Mouse (Mus musculus) adrenal gland, postnatal 36 days (tissue): Measurements from ENCODE around the gene Tigit. TPM values are rescaled to one million over a fixed set of nuclear protein-coding genes. Genes with fewer than 3 reads are reported as not detected.
A peak's percentile ranks its signal among the peaks of the same experiment; 100 is the strongest.

Source experiments
- DNase-seq, 2 experiments: peaks; one replicate each; pipeline ENCODE4 v3.0.0; 2021; ENCODE audit warnings: mixed read lengths in 1 of 2
- long read RNA-seq, 2 experiments: library from polyadenylated mRNA; stranded (forward); transcript quantifications; one replicate each; pipeline ENCODE4 v2.0.0; 2021; ENCODE audit warnings: borderline sequencing depth in 2 of 2
- total RNA-seq, 2 experiments: library from RNA; stranded (reverse); gene quantifications; 2 replicates each; pipeline ENCODE4 v1.2.3; 2021

Tigit gene
- not detected for total RNA-seq
- long read RNA-seq, experiment 1, result 0 reads
- long read RNA-seq, experiment 2, result 0 reads

DNA sequence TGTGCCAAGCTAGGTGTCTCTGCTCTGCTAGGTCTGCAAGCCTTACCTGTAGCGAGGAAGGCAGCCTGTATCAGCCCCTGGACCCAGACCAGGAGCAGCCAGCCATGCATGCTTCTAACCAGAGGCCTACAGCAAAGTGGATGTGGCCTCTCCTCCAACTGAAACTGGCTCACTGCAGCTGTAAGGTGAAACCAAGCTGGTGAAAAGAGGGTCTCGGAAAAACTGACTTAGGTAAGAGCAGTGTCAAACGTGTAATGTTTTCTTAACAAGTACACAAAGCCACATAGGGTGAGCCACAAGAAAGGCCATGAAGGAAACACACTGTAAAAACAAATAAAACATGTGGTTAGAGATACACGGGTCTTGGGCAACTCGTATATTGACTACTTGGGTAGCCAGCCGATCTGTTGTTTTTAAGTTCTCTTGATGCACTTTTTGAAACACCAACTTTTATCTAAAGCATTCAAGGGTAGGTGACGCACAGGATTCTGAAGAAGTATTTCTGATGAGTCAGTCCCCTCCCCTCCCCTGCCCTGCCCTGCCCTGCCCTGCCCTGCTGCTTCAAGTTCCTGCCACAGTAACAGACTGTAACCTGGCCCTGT is at the start of gene Tigit:
TSS of gene Tigit (minus strand) at position 169 of the 602 bp plus-strand sequence.
- DNase-seq, result peak; percentile 11 to 35

DNA sequence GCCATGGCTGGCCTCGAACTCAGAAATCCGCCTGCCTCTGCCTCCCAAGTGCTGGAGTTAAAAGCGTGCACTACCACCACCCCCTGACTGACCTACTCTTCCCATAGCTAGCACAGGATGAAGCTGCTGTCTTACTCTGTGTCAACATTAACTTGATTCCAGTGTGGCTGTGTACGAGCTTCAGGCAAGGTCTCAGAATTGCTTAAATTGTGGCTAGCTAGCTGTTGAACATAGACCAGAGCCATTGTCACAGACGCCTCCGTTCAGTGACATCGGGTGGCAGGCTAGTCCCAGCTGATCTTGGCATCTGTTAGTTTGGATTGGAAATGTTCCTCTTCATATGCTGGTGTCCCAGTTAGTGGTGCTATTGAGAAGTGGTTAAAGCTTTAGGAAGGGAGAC is 47.4 kb upstream of the Tigit start:
- no peak for DNase-seq

DNA sequence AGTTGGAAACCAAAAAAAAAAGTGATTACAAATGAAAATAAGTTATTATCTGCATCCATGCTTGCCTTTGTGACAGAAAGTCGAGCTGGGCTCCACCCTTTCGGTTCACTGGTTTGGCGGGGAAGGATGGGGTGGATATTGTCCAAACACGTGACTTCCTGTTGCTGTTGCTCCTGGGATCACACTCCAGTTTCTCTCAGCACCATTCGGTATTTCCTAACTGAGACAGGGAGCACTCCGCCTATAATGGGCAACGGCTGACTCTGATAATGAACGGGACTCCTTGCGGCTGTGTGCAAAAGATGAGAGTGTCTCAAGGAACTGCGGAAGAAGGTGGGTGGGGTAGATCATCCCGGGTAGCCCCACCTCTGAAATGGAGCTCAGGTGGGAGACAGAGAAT is 46.7 kb upstream of the Tigit start:
- no peak for DNase-seq

DNA sequence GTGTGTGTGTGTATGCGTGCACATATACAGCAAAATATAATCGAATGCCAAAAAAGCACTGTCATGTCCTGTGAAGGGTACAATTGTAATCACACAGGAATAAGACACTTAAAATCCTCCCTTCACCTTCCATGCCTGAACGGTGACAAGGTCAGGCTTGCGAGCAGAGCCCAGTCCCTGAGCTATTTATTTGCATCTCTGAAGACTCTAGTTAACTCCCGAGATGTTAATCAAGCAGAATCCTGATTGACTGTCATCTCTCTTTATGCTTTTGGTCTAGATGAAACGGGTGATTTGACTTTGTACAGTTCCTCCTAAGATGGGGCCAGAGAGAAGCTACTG is 46.2 kb upstream of the Tigit start:
- DNase-seq, result no peak

DNA sequence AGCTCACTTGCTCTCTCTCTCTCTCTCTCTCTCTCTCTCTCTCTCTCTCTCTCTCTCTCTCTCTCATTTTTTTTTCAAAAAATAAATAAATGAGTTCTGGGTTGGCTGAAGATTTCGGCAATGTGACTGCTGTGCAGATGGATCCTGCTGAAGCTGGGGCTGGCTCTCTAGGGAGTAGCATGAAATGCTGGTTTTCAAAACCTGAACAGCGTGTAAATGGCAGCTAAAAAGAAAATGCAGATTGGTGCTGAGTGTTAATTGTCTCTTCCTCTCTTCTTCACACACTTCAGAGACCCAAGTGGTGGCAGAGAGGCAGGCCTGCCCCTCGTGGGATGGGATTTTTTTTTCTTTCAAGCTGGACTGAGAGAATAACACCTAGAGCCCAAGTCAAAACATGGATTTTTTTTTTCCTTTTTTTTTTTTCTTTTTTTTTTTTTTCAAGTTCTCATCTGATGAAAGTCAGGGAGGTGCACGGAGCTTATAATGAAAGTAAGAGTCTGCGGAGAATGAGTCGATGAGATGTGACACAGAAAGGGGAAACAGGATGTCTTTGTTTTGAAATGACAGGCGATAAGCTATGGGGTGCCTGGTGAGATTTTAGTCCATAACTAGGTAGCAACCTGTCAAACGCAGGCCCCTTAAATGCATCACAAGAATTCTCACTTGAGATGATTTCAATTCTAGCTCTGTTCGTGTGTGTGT is 45.6 kb upstream of the Tigit start:
- DNase-seq, result no peak

DNA sequence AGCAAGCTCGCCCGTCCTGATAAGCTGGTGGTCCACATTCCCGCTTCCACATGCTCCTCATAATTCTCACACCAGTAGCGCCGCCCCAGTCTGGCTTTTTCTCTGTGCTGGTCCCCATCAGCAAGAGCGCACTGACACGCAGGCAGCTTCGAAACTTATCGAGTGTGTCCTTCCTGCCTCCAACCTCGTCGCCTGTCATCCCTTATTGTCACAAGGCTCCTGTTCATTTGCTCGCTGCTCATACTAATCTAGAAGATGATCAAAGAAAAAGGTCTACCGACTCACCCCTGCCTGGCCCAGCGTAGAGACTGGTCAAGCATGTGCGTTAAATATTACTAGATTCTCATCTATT is 45.1 kb upstream of the Tigit start:
- no peak for DNase-seq

DNA sequence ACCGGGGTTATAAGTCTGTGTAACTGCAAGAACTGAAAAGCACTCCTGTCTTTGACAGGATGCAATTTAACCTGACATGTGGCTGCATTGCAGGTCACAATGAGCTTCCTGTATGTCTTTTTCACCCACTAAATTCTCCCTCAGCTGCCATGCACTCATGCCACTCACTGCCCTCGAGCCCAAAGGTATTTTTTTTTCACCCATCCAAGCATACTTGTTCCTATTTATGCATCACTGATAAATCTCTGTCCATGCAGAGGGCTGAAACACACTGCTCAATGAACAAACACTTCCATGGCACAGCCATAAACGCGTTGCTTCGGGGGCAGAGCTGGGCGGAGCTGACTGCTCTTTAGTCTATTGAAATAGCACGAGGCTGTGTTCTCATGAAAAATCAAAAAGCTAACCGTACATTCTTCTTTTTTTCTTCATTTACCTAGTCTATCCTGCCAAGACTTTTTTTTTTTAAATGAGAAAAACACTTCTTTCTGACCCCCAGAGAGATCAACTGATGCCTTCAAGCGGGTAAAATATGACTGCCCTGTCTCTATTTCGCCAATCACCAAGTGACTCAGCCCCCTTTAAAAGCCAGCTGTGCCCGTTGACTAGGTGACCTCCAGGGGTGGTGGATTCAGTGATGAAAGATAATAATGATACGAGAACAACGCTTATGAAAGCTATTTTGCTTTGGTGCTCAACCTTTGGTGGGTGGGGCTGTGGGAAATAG is 44.6 kb upstream of the Tigit start:
- DNase-seq, result no peak

DNA sequence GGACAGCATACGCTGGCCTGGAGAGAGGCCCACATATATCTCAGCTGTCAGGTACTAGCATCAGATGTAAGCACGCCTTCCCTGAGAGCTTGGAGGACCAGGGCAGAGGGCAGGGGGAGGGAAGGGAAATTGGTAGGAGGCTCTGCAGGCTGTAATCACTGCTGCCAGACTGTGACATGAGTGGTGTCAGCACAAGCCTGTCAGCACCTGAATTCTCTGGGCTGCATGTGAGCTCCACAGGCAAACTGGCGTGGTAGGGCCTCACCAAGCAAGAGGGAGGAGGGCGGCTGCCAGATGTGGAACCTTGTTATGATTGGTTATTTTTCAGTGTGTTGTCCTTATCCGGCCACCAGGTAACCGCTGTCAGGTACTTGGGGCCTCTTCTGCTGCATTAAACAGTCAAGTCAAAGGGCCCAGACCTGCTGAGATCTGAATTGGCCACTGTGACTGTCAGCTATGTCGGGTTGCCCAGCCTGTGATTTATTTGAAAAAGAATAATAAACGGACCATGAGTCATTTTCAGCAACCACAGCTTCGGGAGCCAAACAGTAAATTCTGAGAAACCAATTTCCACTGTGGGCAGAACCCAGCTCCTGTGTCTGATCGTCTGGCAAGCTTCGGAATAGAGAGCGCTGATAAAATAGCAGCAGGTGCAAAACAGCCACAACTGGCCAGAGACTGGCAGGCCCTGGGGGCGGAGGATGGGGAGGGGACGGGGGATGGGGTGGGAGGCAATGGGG is 38.0 kb upstream of the Tigit start:
- DNase-seq, result peak; percentile 24 to 42

DNA sequence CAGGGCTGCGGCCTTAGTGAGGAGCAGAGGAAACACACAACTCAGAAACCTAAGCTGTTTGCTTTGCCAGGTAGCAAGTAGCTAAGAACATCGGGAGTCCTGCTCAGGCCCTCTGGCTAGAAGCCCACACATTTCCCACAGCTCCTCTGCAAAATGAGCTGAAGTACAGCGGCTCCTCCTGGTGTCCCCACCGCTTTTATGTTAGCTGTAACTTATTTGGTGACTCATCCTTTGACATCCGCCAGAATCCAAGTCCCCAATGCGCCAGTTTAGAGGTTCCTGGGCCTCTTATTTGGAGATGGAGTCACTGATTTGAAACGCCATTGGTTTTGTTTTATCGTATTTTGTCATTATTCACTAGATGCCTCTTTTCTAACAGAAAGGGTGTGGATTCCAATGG is 36.6 kb upstream of the Tigit start:
- DNase-seq, result peak in 1 of 2 experiments; percentile 29

DNA sequence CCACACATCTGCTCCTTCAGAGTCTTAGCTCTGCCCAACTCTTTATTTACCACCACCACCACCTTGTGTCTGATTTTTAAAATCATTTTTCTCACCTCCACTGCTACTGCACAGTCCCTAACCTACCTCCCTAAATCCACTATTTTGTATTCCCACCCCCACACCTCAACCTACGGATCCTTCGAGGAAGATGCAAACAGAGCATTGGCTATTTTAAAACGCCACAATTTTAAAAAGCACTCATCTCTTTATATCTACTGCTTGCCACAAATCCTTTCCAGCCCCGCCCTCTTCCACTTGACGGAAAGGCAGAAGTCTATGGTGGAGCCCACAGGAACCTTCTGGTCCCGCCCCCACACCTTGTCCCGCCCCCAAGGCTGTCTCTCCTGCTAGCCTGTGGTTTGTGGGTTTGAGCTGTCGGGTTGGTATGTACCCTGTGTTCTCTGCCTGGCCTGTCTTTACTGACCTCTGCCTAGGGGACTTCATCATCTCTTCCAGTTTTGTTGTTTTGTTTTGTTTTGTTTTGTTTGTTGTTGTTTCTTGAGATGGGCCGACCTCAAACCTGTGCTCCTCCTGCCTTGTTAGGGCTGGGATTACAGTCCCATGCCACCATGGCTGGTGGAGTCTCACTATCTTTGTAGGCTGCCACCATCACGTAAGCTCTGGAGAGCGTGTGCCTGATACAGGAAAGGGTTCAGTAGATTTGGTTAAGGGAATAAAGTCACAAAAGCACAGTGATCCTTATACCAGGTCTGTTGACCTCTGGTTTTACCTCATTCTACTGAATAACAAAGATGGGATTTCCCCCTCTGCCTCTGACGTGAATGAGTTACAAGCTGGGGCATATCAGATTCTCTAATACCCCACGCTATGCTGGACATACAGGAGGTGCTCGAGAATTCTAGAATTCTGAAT is 35.0 kb upstream of the Tigit start:
- DNase-seq, result peak in 1 of 2 experiments; percentile 16

DNA sequence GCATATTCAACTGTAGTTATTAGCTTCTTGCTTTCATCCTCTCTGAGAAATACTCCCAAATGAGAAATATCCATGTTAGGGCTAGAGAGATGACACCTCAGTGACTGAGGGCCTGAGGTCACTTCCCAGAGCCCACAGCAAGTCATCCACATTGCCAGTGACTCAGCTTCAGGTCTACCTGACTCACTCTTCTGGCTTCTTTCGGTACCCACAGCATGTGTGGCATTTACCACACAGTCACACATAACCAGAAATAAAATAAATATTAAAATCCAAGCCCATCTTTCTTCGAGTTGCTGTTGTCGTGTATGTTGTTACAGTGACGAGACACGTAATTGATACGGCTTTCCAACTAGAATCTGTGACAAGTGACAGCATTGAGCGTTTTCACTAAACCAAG is 33.8 kb upstream of the Tigit start:
- DNase-seq, result no peak

DNA sequence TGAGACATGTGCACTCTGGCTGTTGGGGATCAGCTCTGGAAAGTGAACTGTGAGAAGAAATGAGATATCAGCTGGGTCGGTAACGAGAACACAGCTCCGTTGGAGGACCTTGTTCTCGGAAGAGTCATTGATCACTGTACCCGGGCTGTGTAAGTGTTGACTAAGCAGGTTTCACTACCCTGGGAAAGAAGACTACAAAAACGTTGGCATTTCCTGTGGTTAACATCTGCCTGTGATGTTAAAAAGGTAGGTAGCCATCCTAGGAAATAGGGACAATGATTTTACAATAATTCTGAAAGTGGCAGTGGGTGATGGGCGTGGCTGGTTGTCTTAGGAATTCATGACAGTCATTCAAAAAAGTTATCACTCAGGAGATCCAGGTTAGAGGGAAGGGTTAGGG is 31.9 kb upstream of the Tigit start:
- DNase-seq, result no peak

DNA sequence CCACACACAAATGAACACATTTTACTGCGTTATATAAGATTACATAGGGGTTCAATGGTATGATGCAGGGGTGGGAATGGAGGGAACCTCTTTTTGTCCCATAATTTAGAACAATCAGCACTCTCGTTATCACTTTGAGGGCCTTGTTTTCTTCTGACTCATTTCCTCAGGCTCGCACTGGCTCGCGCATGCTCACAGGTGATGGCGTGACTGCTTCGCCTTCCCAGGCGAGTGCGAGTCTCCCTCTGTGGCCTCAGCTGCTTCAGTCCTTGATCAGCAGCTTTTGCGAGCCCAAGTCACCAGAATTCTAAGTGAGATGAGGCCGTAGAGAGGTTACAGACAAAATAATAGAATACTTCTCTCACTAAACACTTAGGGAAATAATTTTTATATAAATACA is 30.2 kb upstream of the Tigit start:
- DNase-seq, result no peak

DNA sequence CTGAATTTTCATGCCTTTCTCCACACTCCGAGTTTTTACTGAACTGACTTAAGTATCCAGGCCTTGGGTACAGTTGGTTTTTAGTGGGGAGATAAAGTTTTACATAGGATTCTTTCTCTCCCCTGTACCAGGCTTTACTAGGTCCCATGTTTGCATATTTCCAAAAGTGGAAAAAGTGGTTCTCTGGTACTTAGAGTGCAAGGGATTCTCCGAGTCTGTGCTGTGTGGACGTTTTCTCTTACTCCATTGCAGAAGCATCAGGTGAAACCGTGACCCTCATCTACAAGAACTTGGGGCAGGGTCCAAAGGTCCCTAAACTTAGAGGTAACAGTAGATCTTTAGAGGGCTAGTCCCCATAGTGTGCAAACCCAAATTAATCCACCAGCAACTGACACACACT is 28.7 kb upstream of the Tigit start:
- no peak for DNase-seq

DNA sequence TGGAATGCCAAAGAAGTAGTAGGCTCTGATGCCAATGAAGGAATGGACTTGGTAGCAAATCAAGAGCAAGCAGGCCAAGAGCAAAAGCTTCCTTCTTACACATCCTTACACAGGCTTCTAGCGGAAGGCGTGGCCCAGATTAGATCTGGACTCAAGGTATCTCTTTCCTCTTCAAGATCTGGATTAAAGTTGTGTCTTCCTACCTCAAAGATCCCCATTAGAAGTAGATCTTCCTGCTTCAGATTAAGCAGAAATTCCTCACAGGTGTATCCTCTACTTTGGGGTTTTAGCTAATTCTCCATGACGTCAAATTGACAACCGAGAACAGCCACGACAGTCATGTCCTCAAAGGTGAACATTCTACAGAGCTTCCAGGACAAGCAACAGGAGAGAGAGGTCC is 27.8 kb upstream of the Tigit start:
- no peak for DNase-seq

DNA sequence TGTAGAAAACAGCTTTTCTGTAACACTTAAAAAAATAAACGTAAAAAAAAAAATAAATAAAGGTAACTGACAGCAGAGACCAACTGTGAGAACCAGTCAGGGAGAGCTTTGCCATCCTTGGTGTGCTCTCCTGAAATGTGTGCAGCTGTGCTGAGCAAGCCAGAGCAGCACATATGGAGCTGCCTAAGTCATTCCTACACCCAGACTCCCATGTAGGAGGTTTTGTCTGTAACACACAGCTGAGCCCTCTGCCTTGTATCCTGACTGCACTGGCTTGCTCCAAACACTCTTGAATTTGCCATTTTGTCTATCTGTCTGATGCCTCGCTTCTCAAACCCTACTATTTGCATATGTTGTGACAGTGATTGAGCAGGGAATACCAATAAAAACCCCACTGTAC is 27.0 kb upstream of the Tigit start:
- no peak for DNase-seq

DNA sequence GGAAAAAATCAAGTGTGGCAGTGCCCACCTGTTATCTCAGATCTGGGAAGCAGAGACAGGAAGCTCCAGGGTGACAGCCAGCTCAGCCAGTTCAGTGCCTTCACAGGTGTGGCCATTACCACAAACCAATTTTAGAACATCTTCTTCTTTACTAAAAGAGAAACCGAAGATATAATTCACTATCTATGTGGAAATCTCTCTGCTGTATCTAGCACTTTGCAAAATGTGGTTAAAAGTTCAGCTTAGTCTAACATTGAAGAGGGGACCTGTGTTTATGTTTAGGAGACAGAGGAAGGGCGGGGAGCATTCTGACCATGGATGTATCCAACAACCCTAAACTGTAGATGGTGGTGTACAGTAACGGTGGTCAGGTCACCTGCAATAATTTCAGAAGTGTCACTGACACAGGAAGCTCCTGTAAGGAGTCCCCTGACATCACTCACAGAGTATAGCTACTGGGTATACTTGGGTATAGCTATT is 26.3 kb upstream of the Tigit start:
- DNase-seq, result no peak

DNA sequence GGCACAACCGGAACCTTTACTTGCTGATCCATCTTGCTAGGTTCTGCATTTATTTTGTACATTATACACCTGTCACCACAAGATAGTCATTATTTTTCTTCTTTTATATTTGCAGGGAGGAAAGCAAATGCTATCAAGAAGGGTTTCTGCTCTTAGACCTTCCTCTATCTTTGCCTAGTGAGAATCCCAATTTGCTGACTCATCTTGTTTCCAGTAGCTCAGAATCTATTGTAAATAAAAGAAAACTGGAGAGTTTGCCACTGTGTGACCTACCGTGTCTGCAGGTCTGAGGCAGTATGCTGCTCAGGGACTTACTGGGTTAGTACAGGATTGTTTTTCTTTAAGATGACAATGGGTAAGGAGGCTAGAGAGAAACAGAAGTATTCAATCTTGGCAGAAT is 24.0 kb upstream of the Tigit start:
- DNase-seq, result no peak

DNA sequence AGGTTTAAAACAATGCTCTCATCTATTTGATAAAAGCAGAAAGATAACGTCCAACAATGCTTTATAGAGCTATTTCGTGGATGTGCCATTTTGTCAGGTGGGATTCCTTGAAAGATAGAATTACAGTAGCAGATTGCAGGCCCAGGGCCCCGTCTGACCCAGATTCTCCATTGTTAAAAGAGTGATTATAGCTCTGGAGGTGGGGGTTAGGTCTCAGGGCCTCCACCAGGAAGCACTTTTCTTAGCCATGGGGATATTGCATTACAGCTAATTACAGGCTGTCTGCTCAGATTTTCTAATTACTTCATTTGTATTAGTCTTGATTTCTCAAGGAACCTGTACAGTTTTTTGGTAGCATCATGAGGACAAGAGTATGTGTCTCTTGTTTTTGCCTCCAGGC is 10.5 kb upstream of the Tigit start:
- DNase-seq, result no peak

DNA sequence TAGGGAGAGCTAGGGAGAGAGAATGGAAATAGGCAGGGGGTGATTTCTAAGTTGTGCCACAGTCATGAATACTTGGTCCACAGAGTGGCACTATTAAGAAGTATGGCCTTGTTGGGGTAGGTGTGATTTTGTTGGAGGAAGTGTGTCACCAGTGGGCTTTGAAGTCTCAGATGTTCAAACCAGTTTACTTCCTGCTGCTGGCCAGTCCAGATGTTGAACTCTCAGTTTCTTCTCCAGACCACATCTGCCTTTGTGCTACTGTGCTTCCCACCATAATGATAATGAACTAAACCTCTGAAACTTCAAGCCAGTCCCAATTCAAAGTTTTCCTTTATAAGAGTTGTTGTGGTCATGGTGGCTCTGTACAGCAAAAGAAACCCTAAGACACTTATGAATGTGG is 8.8 kb upstream of the Tigit start:
- no peak for DNase-seq

DNA sequence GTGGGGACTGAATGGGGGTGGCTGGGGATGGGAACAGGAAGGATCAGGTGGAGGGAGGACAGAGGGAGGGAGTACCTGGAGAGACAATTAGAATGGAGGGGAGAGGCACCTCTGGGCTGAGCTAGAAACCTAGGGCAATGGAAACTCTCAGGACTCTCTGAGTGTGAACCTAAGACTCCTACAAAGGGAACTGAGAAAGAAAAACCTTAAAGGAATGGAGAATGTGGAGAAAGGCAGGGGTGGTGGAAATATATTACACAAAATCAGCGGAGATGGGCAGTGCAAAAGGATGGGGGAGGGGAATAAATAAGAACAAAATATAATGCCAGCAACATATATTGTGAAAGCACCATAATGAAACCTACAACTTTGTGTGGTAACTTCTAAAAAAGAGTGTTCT is 8.0 kb upstream of the Tigit start:
- DNase-seq, result no peak

DNA sequence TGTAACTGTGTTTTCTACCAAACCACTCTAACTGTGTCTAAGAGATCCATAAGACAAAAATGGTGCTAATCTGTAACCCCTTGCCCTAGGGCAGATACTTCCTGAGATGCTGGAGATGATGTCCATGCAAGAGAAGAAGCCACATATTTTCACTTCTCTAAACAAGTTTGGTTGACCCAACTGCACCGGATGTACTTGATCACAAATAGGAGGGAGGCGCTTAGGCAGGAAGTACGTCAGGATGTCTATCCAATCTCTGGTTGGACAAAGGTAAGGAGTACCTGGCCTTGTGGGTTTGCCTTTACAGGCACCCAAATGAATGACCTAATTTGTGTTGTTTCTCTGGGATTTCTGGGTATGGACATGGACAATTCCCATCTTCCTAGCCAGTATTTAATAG is 4.3 kb upstream of the Tigit start:
- no peak for DNase-seq
